Mouse (Mus musculus) ES-E14 (cell line): ENCODE data around the gene 2310022A10Rik.

Source experiments
- HCFC1 ChIP-seq: IDR thresholded peaks from 2 replicates; pipeline ENCODE4 v1.6.1; 2012; ENCODE audit warnings: low read length, inconsistent platforms, borderline replicate concordance; ENCODE audit not compliant: insufficient read depth
- ZC3H11A ChIP-seq: IDR thresholded peaks from 2 replicates; pipeline ENCODE4 v1.6.1; 2012; ENCODE audit warnings: low read depth, mild to moderate bottlenecking, inconsistent platforms, low read length, borderline replicate concordance
- ZNF384 ChIP-seq: IDR thresholded peaks from 2 replicates; pipeline ENCODE4 v1.6.1; 2012; ENCODE audit warnings: low read depth, low read length, inconsistent platforms

GRCm38 (mm10) chr7:27601628-27602027 lies 48.6 kb downstream of the 2310022A10Rik start:
- TF ChIP-seq ZNF384: no peak
- TF ChIP-seq ZC3H11A: no peak
- no peak for TF ChIP-seq HCFC1
